16 mouse cellular contexts compared by ENCODE assay signal in genomic region chr2:162720016-162720415, GRCm38 (mm10). TPM values are rescaled to one million over a fixed set of nuclear protein-coding genes. Genes with fewer than 3 reads are reported as not detected.
"Had no signal": no experiment of that assay in that cellular context is flagged by ENCODE, and none has a peak within 500 bp of the region (broad histone marks: within the 10 kb centered on the region; RNA-seq: fewer than 3 reads in every experiment).

No protein-coding gene starts in this region.

- DNase-seq: gastrocnemius, postnatal 14 days; gastrocnemius, postnatal 36 days; heart, adult 11 months; heart, adult 2 months; heart, postnatal 14 days; heart, postnatal 36 days; kidney, adult 11 months; kidney, adult 2 months; kidney, adult 9 months; kidney, postnatal 14 days; kidney, postnatal 36 days; layer of hippocampus, adult 9-11 months; liver; liver, embryonic 13.5 days; liver, postnatal 0 days had no signal

RNA-seq across cellular contexts. Expression of gene Ptprt, which starts 59.1 kb away (rescaled TPM):
- total RNA-seq: hematopoietic stem cell, adult 5-6 weeks had no signal
